Mouse (Mus musculus) lung, adult 2 months (tissue): ENCODE measurements around the gene Leo1.

ENCODE experiments used
- CTCF ChIP-seq: fragments of 200-500 bp; IDR thresholded peaks from 2 replicates; pipeline ENCODE4 v1.5.1; 2011; ENCODE audit warnings: mild to moderate bottlenecking, low read length, control low read depth; ENCODE audit not compliant: insufficient read depth
- POLR2A ChIP-seq: fragments of 200-500 bp; IDR thresholded peaks from 2 replicates; pipeline ENCODE4 v1.6.1; 2011; ENCODE audit warnings: low read depth, mild to moderate bottlenecking, control low read depth, low read length, borderline replicate concordance; ENCODE audit errors: extremely low read depth

DNA sequence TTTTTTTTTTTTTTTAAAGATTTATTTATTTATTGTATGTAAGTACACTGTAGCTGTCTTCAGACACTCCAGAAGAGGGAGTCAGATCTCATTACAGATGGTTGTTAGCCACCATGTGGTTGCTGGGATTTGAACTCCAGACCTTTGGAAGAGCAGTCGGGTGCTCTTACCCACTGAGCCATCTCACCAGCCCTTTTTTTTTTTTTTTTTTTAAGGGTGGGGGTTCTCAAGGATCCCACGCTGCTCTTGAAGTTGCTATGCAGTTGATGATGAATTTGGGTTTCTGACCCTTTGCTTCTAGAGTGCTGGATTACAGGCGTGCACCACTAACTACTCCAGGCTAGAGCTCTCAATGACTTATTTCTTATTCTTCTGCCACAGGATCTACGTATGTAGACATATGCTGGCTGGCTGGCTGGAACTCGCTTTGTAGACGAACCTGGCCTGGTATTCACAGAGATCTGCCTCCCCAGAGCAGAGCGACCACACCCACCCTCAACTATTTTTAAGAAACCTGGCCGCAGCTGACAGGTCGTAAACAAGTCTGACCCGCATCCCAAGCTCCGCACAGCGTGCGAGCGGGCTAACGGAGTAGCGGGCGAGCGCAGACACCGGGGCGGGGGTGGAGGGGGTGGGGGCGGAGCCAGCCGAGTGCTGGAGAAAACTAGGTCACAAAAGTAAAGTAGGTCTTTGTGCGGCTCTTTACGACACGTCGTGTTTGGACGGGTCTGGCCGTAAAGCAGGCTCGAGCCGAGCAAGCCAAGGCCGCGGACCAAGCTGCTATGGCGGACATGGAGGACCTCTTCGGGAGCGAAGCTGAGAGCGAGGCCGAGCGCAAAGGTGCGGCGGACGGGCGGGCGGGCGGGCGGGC is at the start of gene Leo1:
- TF ChIP-seq CTCF (no peak), POLR2A (peak; percentile 55; the same call in 1 of the 2 replicates)
